Mouse (Mus musculus) G1E (cell line): ENCODE measurements around the gene Reep3. TPM values are rescaled to one million over a fixed set of nuclear protein-coding genes. Genes with fewer than 3 reads are reported as not detected.

Experiments used
- ATAC-seq: 2 replicates; pipeline ENCODE4 v1.8.0; 2016; ENCODE audit warnings: mild to moderate bottlenecking; ENCODE audit not compliant: insufficient number of reproducible peaks, poor library complexity, low FRiP score, severe bottlenecking; ENCODE audit errors: extremely low read depth
- DNase-seq: peaks from one replicate; pipeline ENCODE4 v3.0.0; 2012; ENCODE audit warnings: low spot score
- H3K27me3 ChIP-seq: 2 replicates; pipeline ENCODE4 v1.6.1; 2012; ENCODE audit warnings: mild to moderate bottlenecking, low read length, inconsistent platforms; ENCODE audit not compliant: insufficient read depth
- H3K36me3 ChIP-seq: replicated peaks from 2 replicates; pipeline ENCODE3; 2012; ENCODE audit warnings: mild to moderate bottlenecking, inconsistent platforms
- H3K4me1 ChIP-seq: 2 replicates; pipeline ENCODE4 v1.6.1; 2012; ENCODE audit warnings: low read depth, low read length, inconsistent platforms, mixed read lengths; ENCODE audit not compliant: insufficient read depth
- H3K4me3 ChIP-seq: 2 replicates; pipeline ENCODE4 v1.5.1; 2012; ENCODE audit warnings: low read depth, mild to moderate bottlenecking, inconsistent platforms, low read length, moderate library complexity, mixed read lengths
- H3K9me3 ChIP-seq: replicated peaks from 2 replicates; pipeline ENCODE4 v1.6.1; 2012; ENCODE audit warnings: inconsistent platforms
- CTCF ChIP-seq: IDR thresholded peaks from 2 replicates; pipeline ENCODE4 v1.5.1; 2012; ENCODE audit warnings: low read depth, low read length, inconsistent platforms, mixed read lengths
- GATA1 ChIP-seq: IDR thresholded peaks from 2 replicates; pipeline ENCODE4 v1.6.1; 2012; ENCODE audit warnings: borderline replicate concordance, low read length, inconsistent platforms, mixed read lengths
- GATA2 ChIP-seq: IDR thresholded peaks from 2 replicates; pipeline ENCODE4 v1.6.1; 2012; ENCODE audit warnings: low read depth, low read length, inconsistent platforms, borderline replicate concordance
- POLR2AphosphoS5 ChIP-seq: IDR thresholded peaks from 2 replicates; pipeline ENCODE4 v1.6.1; 2012; ENCODE audit warnings: low read depth, low read length, inconsistent platforms; ENCODE audit not compliant: insufficient replicate concordance
- TAL1 ChIP-seq: conservative IDR thresholded peaks from 2 replicates; pipeline ENCODE4 v1.6.1; 2012; ENCODE audit warnings: low read depth, low read length, inconsistent platforms, mixed read lengths
- polyA plus RNA-seq: library from polyadenylated mRNA; stranded (reverse); fragments of >175 nt; gene quantifications from 2 replicates; pipeline ENCODE4 v1.2.3, GENCODE M21; 2012
- total RNA-seq, 2 experiments: library from RNA; stranded (forward) in 1 of 2; stranded (reverse) in 1 of 2; fragments of 200-1000 nt in 1 of 2; fragments of >200 nt in 1 of 2; fragmentation: Nextera tagmentation in 1 of 2; gene quantifications; 2 replicates each; pipeline ENCODE4 v1.2.3; 2014 to 2017

Reep3 gene
- total and polyA plus RNA-seq, 3 experiments: 2.1 to 42.7 (median 21.9) TPM

DNA sequence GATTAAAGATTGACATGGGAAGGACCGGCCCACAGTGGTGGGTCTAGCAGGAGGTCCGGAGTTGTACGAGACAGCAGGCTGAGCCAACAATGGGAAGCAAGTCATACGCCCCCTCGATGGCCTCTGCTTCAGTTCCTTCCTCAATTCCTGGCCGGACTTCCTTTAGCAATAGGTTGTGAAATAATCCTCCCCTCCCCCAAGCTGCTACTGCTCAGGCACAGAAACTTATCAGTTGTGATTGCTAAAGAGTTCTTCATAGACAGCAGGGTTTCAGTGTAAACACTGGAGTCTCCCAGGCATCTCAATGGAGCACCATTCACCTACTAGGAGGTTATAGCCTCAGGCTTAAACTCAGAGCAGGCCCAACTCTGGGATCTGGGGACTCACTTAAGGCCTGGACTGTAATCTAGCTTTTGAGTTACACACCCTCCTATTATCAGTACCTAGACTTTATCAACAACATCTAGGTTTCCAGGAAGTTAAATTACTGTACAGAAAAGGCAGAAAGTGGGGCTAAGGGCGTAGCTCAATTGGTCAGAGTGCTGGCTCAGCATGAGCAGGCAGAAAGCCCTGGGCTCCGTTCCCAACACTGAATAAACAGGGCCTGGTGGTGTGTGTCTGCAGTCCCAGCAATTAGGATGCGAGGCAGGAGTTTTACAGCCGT, 71.0 kb downstream of the Reep3 start:
- TF ChIP-seq GATA1 (no peak), POLR2AphosphoS5 (no peak), TAL1 (no peak), CTCF (no peak), GATA2 (no peak)
- DNase-seq (peak; percentile 72), ATAC-seq (peak; percentile 88)
- H3K36me3 ChIP-seq: peaks cover 45% of the 10 kb centered on the region
- H3K4me1 ChIP-seq: peaks cover 27% of the 10 kb centered on the region
- no peaks in the 10 kb centered on the region for H3K9me3 ChIP-seq
- H3K4me3 ChIP-seq: peak overlapping the region; percentile 25; the same call in 1 of the 2 replicates
- no peaks in the 10 kb centered on the region for H3K27me3 ChIP-seq

DNA sequence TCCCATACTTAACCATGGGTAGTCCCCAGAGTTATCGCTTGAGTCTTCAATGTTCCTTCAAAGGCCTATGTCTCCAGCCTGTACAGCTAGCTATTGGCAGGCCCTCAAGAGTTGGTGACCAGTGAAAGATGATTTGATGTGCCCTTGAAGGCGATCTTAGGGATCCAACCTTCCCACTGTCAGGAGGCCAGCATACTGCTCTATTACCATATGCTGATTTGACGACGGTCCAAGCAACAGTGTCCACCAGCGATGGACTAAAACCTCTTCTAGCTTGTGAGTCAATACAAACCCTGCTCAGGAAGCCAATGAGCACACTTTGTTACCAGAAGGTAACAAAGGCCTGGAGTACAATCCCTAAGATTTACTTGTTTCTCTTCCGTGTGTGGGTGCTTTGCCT, 72.4 kb downstream of the Reep3 start:
- Histone ChIP-seq H3K36me3 (peaks cover 44% of the 10 kb centered on the region), H3K9me3 (no peaks in the 10 kb centered on the region), H3K4me3 (no peak overlapping the region), H3K27me3 (no peaks in the 10 kb centered on the region), H3K4me1 (peaks cover 27% of the 10 kb centered on the region)
- no peak for ATAC-seq
- DNase-seq: no peak
- no peak for TF ChIP-seq GATA1
- no peak for TF ChIP-seq GATA2
- TF ChIP-seq POLR2AphosphoS5: no peak
- TF ChIP-seq CTCF: no peak
- TF ChIP-seq TAL1: no peak

DNA sequence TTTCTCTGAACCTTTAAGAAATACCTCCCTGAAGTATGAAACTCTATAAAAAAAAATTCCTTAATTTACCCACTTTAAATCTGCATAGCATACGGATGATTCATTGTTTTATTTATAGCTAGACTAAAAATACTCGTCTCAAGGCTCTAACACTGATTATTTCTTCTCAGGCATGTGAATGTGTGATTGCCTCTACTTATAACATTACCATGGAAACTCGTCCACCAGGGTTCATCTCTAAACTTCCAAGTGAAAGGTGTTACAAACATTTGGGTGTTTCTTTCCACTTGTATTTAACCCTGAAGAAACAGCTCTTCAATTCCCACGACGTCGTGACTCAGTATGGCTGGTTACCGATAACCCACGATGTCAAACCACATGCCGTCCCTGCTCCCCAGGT, 73.7 kb downstream of the Reep3 start:
- Histone ChIP-seq H3K9me3 (no peaks in the 10 kb centered on the region), H3K4me3 (no peak overlapping the region), H3K36me3 (peaks cover 42% of the 10 kb centered on the region), H3K4me1 (peaks cover 27% of the 10 kb centered on the region), H3K27me3 (no peaks in the 10 kb centered on the region)
- no peak for TF ChIP-seq CTCF
- no peak for TF ChIP-seq POLR2AphosphoS5
- no peak for TF ChIP-seq GATA1
- TF ChIP-seq TAL1: no peak
- DNase-seq: no peak
- ATAC-seq: no peak

DNA sequence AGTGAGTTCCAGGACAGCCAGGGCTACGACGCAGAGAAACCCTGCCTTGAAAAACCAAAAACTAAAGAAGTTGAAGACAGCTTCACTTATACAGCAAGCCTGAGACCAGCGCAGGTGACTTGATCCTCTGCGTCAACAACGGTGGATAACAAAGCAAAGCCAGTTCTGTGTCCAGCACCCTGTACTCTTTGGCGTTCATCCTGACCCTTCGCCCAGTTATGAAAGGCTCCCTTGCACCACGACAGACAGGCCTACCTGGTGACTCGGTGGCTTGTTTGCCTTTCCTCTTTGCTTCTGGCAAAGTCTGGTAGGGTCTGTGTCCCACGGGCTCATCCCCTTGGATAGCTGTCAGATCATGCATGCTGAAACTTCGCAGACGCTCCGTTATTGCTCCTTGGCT, 75.3 kb downstream of the Reep3 start:
- Histone ChIP-seq H3K9me3 (no peaks in the 10 kb centered on the region), H3K4me1 (peaks cover 30% of the 10 kb centered on the region), H3K4me3 (no peak overlapping the region), H3K36me3 (peaks cover 50% of the 10 kb centered on the region), H3K27me3 (no peaks in the 10 kb centered on the region)
- no peak for ATAC-seq
- no peak for TF ChIP-seq GATA2
- no peak for TF ChIP-seq TAL1
- no peak for TF ChIP-seq POLR2AphosphoS5
- TF ChIP-seq CTCF: no peak
- no peak for TF ChIP-seq GATA1
- DNase-seq: no peak

- peaks cover 12% of the 10 kb centered on the region for H3K4me1 ChIP-seq
- H3K4me3 ChIP-seq: no peak overlapping the region
- no peaks in the 10 kb centered on the region for H3K27me3 ChIP-seq
- no peak for TF ChIP-seq CTCF
- TF ChIP-seq GATA2: no peak
- TF ChIP-seq POLR2AphosphoS5: no peak
- TF ChIP-seq TAL1: no peak
- no peak for TF ChIP-seq GATA1
- peaks cover 57% of the 10 kb centered on the region for H3K36me3 ChIP-seq
- no peak for DNase-seq
- no peaks in the 10 kb centered on the region for H3K9me3 ChIP-seq
- ATAC-seq: no peak
Observed at GRCm38 (mm10) chr10:67018875-67019274, 77.9 kb downstream of the Reep3 start.

DNA sequence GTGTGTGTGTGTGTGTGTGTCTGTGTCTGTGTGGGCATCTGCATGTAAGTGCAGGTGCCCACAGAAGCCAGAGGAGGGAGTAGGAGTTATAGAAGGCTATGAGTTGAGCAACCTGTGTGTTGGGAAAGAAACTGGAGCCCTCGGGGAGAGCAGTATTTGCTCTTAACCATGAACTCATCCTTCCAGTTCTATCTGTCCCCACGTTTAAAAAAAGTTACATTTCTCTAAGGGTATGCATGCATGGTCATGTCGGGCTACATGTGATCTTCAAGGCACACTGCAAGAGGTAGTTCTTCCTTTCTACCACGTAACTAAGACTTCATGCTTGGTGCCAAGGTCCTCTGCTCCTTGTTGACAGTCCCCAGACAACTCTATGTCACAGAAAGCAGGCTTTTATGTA, 78.9 kb downstream of the Reep3 start:
- no peak for ATAC-seq
- DNase-seq: no peak
- Histone ChIP-seq H3K4me3 (no peak overlapping the region), H3K4me1 (peaks cover 12% of the 10 kb centered on the region), H3K27me3 (no peaks in the 10 kb centered on the region), H3K9me3 (no peaks in the 10 kb centered on the region), H3K36me3 (peaks cover 58% of the 10 kb centered on the region)
- TF ChIP-seq GATA2: no peak
- TF ChIP-seq CTCF: no peak
- no peak for TF ChIP-seq POLR2AphosphoS5
- TF ChIP-seq TAL1: no peak
- TF ChIP-seq GATA1: no peak
